Mouse (Mus musculus): Measurements from ENCODE around the gene Tdrd3. TPM values are rescaled to one million over a fixed set of nuclear protein-coding genes. Genes with fewer than 3 reads are reported as not detected.

Tdrd3 gene
- polyA plus RNA-seq (2012; rRNA removed; ENCODE audit: low replicate concordance), result 1.1 and 4.1 TPM in 2 replicates

GRCm38 (mm10) chr14:87415808-87416721 is at the start of gene Tdrd3:
Gene Tdrd3 (plus strand): TSS chr14:87416639.

